Mouse (Mus musculus): ENCODE measurements around the gene Mpv17l. TPM values are rescaled to one million over a fixed set of nuclear protein-coding genes. Genes with fewer than 3 reads are reported as not detected.
"Not testable (repeated sequence)": the region's sequence is repeated elsewhere in the genome, so short reads cannot be mapped to it uniquely, and the experiment has no call there.

Mpv17l gene
- total RNA-seq (2014; fragmentation: Nextera tagmentation) (not detected in 2 replicates), total RNA-seq (2017) (0.65 TPM in 1 of 2 replicates, not detected in the other)

- ATAC-seq (replicated peaks; ENCODE audit: poor library complexity, severe bottlenecking), result peak; percentile 78
Measured at GRCm38 (mm10) chr16:13902888-13903483, at the start of gene Mpv17l, which contains the start of gene Pdxdc1. Gene Mpv17l, plus strand, starts transcription at chr16:13903161. Gene Pdxdc1, minus strand, starts transcription at chr16:13903131.

DNA sequence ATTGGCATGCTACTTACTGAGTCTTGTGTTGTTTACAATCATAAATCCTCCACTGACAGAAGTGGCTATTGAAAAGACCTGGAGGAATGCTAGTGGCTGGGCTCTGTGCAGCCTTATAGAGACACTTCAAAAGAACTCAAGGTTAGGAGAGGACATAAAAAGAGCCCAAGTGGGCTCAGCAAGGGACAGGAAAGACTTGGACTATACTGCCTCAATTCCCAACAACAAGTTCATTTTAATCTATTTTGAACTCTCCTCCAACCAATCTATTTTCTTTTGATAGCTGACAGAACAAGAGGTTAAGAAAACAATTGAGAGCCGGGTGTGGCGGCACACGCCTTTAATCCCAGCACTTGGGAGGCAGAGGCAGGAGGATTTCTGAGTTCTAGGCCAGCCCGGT is 49.1 kb upstream of the Mpv17l start:
- no peak for ATAC-seq (replicated peaks; ENCODE audit: poor library complexity, severe bottlenecking)

DNA sequence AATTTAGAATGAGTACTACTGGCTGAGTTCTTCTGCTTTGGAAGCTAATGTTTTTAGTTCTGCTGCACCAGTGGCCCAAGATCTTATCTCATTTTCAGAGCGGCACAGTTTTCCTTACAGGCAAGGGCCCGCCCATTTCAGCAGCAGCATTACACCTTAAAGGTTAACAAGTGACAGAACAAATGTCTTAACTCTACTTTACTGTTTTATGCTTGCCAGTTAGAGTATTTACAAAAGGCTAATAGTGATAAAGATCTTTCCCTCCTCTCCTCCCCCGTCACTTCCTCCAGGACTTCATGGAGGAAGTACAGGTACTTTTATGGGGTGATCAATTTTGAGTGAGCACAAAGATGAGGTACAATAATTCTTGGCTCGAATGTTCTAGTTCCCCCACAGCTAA is 36.9 kb upstream of the Mpv17l start:
- ATAC-seq (replicated peaks; ENCODE audit: poor library complexity, severe bottlenecking), result no peak

DNA sequence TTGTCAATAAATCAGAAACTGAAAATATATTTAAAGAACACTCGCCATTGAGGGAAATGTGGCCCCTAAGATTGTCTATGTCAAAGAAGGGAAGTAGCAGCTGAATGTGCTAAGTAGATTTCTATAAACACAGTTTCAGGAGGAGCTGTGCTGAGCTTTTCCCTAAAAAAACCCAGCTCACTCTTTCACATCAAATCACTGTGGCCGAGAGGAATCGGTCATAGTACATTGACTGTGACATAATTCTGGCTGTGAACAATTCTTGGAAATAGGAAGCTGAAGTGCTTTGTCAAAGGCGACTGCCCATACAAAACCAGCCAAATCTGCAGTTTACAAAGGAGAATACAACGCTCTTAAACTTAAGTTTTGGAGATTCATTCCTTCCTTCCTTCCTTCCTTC is 36.3 kb upstream of the Mpv17l start:
- no peak for ATAC-seq (replicated peaks; ENCODE audit: poor library complexity, severe bottlenecking)

- ATAC-seq (replicated peaks; ENCODE audit: poor library complexity, severe bottlenecking), result not testable (repeated sequence)
Measured at GRCm38 (mm10) chr16:13867406-13867805, 35.6 kb upstream of the Mpv17l start.

DNA sequence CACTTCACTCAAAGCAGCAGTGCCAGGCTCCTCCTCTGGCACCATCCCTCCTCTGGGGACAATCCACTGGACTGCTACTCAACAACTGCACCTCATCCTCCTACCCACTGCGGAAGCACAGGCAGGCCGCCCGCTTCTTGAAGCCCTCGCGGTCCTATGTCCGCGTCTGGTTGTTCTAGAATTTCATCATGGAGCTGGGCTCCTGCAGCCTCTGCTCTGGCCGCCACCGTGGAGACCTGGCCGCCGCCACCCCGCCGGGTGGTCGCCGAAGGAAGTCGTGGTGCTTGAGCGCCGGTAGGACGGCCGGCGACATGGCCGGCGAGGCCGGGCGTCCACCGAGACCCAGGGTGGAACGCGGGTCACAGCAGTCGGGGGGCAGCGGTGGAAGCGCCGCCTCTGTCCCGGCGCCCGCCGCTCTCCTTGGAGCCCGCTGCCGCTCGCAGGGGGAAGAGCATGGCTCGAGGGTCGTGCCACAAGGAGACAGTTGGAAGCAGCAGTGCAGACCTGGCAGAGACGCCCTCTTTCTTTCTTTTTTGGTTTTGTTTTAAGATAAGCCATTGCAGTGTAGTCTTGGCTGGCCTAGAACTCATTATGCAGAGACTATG is 34.9 kb upstream of the Mpv17l start:
- no peak for ATAC-seq (replicated peaks; ENCODE audit: poor library complexity, severe bottlenecking)

- ATAC-seq (replicated peaks; ENCODE audit: poor library complexity, severe bottlenecking), result no peak
Measured at GRCm38 (mm10) chr16:13875483-13875882, 27.5 kb upstream of the Mpv17l start.

GRCm38 (mm10) chr16:13883094-13883774 is 19.7 kb upstream of the Mpv17l start:
- no peak for ATAC-seq (replicated peaks; ENCODE audit: poor library complexity, severe bottlenecking)

DNA sequence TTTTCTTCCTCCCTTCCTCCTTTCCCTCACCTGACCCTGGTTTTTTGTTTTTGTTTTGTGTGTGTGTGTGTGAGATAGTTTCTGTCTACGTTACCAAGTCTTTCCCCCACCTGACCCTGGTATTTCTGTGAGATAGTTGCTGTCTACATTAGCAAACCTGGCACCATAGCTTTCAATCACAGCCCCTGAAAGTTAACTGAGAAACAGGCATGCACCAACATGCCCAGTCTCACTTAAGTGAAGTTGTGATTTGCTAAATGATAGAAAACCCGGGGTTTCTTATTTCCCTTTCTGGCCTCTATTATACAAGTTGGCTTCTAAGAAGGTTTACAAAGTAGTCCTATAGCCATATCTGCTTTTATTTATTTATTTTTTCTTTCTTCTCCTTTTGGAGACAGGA is 12.5 kb upstream of the Mpv17l start:
- no peak for ATAC-seq (replicated peaks; ENCODE audit: poor library complexity, severe bottlenecking)

DNA sequence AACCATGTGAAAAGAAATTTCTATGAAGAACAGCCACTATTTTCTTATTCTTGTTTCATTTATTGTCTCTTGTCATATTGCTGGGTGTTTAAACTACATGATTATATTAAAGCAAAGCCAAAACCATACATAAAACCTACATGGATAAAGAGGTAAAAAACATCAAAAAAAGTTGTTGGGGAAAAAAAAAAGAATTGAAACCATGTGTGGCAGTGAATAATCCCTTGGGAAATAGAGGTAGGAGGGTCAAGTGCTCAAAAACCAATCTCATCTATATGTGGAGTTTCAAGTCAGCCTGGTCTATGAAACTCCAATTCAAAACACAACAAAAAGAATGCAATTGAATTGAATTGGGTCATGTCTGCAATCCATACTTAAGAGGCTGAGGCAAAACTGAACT is 10.1 kb upstream of the Mpv17l start:
- no peak for ATAC-seq (replicated peaks; ENCODE audit: poor library complexity, severe bottlenecking)

GRCm38 (mm10) chr16:13894097-13894496 is 8.9 kb upstream of the Mpv17l start:
- ATAC-seq (replicated peaks; ENCODE audit: poor library complexity, severe bottlenecking), result no peak

GRCm38 (mm10) chr16:13895740-13896139 is 7.2 kb upstream of the Mpv17l start:
- ATAC-seq (replicated peaks; ENCODE audit: poor library complexity, severe bottlenecking), result no peak

GRCm38 (mm10) chr16:13896357-13896756 is 6.6 kb upstream of the Mpv17l start:
- ATAC-seq (replicated peaks; ENCODE audit: poor library complexity, severe bottlenecking), result no peak

DNA sequence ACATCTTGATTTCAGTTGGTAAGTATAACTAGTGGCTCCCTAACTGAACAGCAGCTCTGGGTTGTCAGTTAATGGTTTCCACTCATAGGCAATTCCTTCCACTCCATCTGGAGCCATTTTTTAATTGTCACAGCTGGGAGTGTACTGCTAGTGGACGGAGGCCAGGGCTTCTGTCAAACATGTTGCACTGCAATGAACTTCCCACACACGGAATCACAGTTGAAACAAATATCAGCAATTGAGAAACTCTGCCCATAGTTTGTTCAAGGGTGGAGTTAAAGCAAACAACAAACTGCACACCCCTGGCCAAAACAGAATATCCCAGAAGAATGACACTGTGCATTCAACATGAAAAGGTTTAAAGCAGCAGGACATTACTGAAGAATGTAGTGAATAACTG is 4.0 kb upstream of the Mpv17l start:
- ATAC-seq (replicated peaks; ENCODE audit: poor library complexity, severe bottlenecking), result no peak

GRCm38 (mm10) chr16:13902397-13902831 is 547 bp upstream of the Mpv17l start:
- ATAC-seq (replicated peaks; ENCODE audit: poor library complexity, severe bottlenecking), result no peak

DNA sequence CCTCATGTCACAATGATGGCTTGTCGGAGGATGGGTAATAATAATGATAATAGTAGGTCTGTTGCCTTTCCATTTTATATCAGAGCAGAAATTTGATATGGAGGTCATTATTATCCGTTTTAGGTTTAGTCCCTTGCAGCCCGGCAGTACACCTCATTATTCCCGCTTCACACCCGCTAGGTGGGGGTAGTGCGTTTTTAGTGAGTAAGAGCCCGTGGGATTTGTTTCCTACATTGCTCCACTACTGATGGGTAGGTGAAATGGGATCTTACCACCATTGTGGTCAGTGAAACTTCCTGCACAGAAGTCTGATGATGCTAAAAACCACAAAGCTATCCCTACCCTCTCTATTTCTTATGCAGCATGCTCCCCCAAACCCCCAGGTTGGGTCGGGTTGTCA is 527 bp downstream of the Mpv17l start:
- peak; percentile 67 for ATAC-seq (replicated peaks; ENCODE audit: poor library complexity, severe bottlenecking)

DNA sequence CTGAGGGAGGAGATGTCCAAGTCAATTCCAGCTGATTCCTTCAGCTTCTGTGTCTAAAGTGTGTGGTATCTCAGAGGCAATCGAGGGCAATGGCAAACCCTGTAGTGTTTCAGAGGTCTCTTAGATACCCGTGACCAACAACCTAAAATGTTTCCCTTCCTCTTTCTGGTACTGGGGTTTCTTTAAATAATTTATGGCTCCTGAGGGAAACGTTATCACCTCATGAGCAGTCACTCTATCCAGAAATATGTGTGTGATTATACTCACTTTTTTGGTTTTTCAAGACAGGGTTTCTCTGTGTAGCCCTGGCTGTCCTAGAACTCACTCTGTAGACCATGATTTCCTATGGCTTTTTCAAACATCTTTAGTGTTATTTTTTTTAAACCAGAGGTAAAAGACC is 4.3 kb downstream of the Mpv17l start:
- no peak for ATAC-seq (replicated peaks; ENCODE audit: poor library complexity, severe bottlenecking)

DNA sequence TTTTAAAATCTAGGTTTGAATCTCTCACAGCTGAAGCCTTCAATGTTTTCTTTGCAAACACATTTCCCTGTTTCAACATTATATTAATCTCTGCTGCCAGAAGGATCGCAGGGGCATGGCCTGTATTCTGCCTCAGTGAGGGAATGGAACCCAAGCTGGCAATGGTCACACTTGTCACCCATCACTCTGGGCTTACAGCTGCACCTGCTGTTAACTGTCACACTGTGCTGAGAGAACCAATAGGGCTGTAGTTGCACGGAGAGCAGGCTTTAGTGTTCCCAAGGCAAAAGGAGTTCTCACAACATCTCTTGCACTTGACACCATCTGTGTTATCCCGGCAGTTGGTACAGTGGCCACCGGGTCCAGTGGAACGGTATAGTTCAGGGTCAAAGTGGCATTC is 17.1 kb downstream of the Mpv17l start:
- ATAC-seq (replicated peaks; ENCODE audit: poor library complexity, severe bottlenecking), result no peak

DNA sequence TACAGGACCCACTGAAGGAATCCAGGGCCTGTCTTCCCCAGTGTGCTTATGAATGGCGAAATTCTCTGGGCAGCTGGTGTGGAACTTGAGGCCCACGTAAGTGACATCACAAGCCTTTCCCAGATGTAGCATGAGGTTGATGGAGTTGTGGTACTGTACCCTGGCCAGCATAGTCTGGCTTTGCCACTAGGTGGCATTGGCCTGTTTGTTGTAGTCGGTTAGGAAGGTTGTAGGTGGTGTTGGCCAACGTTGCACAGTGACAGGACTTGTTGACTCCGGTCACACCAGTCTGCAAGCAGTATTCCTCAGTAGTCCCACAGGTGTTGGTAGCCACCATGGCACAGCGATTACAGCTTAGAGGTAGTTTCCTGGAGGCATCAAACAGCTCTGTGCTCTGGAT is 18.1 kb downstream of the Mpv17l start:
- ATAC-seq (replicated peaks; ENCODE audit: poor library complexity, severe bottlenecking), result peak; percentile 59

- no peak for ATAC-seq (replicated peaks; ENCODE audit: poor library complexity, severe bottlenecking)
Measured at GRCm38 (mm10) chr16:13921781-13922180, 18.8 kb downstream of the Mpv17l start.

- ATAC-seq (replicated peaks; ENCODE audit: poor library complexity, severe bottlenecking), result not testable (repeated sequence)
Measured at GRCm38 (mm10) chr16:13922499-13922898, 19.5 kb downstream of the Mpv17l start.

GRCm38 (mm10) chr16:13922966-13923365 is 20.0 kb downstream of the Mpv17l start:
- ATAC-seq (replicated peaks; ENCODE audit: poor library complexity, severe bottlenecking), result not testable (repeated sequence)
